Mouse (Mus musculus): ENCODE measurements at regions not wholly inside any gene's neighbourhood (a gene's known extent, or its start where the extent isn't known, plus 50 kb on each side); places are given as distances from the start of the nearest gene placed in this dataset.

DNA sequence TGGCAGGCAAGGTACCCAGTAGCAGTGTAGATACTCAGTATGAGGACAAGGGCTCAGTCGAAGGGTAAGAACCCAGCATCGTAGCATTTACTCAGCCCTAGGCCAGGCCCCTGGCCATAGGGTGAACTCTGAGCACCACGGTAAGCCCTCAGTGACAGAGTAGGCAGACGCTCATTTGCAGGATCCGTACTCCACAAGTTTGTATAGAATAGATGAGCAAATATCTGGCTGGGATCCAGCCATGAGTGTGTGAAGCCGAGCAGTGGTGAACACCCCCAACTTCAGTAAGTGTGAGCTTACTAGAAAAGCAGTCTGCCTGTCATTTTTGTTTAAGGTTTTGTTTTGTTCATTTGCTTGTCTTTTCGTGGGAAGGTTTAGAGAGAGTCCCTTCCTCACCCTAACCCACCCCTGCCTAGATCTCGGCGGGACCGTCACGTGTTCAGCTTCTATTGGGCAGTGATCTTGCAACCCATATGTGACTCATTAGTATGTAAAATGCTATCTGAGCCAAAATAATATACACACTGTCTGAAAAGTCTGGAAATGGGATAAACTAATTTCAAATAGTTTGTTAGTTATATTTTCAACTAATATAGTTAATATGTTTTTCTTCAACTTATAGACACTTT, 76.3 kb downstream of the Gm5447 start:
- TF ChIP-seq CTCF (IDR thresholded peaks at IDR 0.05; ENCODE audit: low read depth, low read length), result no peak
- TF ChIP-seq POLR2A (IDR thresholded peaks at IDR 0.05; ENCODE audit: borderline replicate concordance, low read depth, low read length), result no peak

All from bone marrow macrophage, adult 2 months (primary cell).